Mouse (Mus musculus): ENCODE data around the gene Igsf8.

Igsf8 gene

GRCm38 (mm10) chr1:172352001-172352400, 90.6 kb downstream of the Igsf8 start:
- no peak for DNase-seq

GRCm38 (mm10) chr1:172352453-172352852, 91.0 kb downstream of the Igsf8 start:
- no peak for DNase-seq

- DNase-seq: no peak
Observed at GRCm38 (mm10) chr1:172355336-172355735, 93.9 kb downstream of the Igsf8 start.

- peak; percentile 66 for DNase-seq
Observed at GRCm38 (mm10) chr1:172357550-172357949, 96.1 kb downstream of the Igsf8 start.

GRCm38 (mm10) chr1:172358341-172358740, 96.9 kb downstream of the Igsf8 start:
- no peak for DNase-seq

- DNase-seq: peak; percentile 50
Observed at GRCm38 (mm10) chr1:172364684-172365083, 103.2 kb downstream of the Igsf8 start.

- peak; percentile 76 for DNase-seq
Observed at GRCm38 (mm10) chr1:172368768-172369418, 107.5 kb downstream of the Igsf8 start.
